Comparison of ENCODE assay signal across 20 mouse cellular contexts in genomic region chr9:5296354-5297237, GRCm38 (mm10). TPM values are rescaled to one million over a fixed set of nuclear protein-coding genes. Genes with fewer than 3 reads are reported as not detected.
"Had no signal": no experiment of that assay in that cellular context is flagged by ENCODE, and none has a peak within 500 bp of the region (broad histone marks: within the 10 kb centered on the region; RNA-seq: fewer than 3 reads in every experiment).

No protein-coding gene starts in this region.

- H3K4me3 ChIP-seq: liver, embryonic 13.5 days; liver, embryonic 15.5 days; lung, embryonic 15.5 days; megakaryocyte, embryonic 14.5 days; midbrain, embryonic 12.5 days; neural tube, embryonic 12.5 days had no signal

- H3K9me3 ChIP-seq: liver, embryonic 13.5 days; liver, embryonic 15.5 days; lung, embryonic 15.5 days; megakaryocyte, embryonic 14.5 days; midbrain, embryonic 12.5 days; neural tube, embryonic 12.5 days had no signal

- ATAC-seq: liver, postnatal 0 days; lung, postnatal 0 days; midbrain, embryonic 16.5 days had no signal

- DNase-seq: liver, embryonic 13.5 days; liver, postnatal 0 days; lung, adult 2 months; lung, postnatal 14 days; lung, postnatal 36 days; retina, postnatal 1 day; right cerebral cortex, adult 18-20 months; spleen, adult 18-20 months; thymus, adult 18-20 months; thymus, postnatal 14 days; thymus, postnatal 36 days had no signal

- H3K4me1 ChIP-seq: liver, embryonic 13.5 days; liver, embryonic 15.5 days; lung, embryonic 15.5 days; midbrain, embryonic 12.5 days; neural tube, embryonic 12.5 days had no signal

- H3K9ac ChIP-seq: liver, embryonic 13.5 days; liver, embryonic 15.5 days; liver, postnatal 0 days; lung, embryonic 15.5 days; midbrain, embryonic 12.5 days; neural tube, embryonic 12.5 days had no signal

- H3K27ac ChIP-seq: liver, embryonic 13.5 days; liver, embryonic 15.5 days; lung, embryonic 15.5 days; macrophage; midbrain, embryonic 12.5 days; neural tube, embryonic 12.5 days had no signal

- H3K36me3 ChIP-seq: liver, embryonic 13.5 days; liver, embryonic 15.5 days; lung, embryonic 15.5 days; midbrain, embryonic 12.5 days; neural tube, embryonic 12.5 days had no signal

- H3K4me2 ChIP-seq: liver, embryonic 13.5 days; liver, embryonic 15.5 days; lung, embryonic 15.5 days; midbrain, embryonic 12.5 days; neural tube, embryonic 12.5 days had no signal

- H3K27me3 ChIP-seq: liver, embryonic 13.5 days; liver, embryonic 15.5 days; lung, embryonic 15.5 days; megakaryocyte, embryonic 14.5 days; midbrain, embryonic 12.5 days; neural tube, embryonic 12.5 days had no signal

RNA-seq across cellular contexts. Expression of gene Casp4, which starts 12.0 kb away (rescaled TPM):
- polyA plus RNA-seq: neural tube, embryonic 14.5 days had no signal

RNA-seq across cellular contexts. Expression of gene Casp12, which starts 48.6 kb away (rescaled TPM):
- polyA plus RNA-seq: midbrain, embryonic 12.5 days had no signal
